Comparison of ENCODE assay signal across 8 mouse cellular contexts in the genomic region with DNA sequence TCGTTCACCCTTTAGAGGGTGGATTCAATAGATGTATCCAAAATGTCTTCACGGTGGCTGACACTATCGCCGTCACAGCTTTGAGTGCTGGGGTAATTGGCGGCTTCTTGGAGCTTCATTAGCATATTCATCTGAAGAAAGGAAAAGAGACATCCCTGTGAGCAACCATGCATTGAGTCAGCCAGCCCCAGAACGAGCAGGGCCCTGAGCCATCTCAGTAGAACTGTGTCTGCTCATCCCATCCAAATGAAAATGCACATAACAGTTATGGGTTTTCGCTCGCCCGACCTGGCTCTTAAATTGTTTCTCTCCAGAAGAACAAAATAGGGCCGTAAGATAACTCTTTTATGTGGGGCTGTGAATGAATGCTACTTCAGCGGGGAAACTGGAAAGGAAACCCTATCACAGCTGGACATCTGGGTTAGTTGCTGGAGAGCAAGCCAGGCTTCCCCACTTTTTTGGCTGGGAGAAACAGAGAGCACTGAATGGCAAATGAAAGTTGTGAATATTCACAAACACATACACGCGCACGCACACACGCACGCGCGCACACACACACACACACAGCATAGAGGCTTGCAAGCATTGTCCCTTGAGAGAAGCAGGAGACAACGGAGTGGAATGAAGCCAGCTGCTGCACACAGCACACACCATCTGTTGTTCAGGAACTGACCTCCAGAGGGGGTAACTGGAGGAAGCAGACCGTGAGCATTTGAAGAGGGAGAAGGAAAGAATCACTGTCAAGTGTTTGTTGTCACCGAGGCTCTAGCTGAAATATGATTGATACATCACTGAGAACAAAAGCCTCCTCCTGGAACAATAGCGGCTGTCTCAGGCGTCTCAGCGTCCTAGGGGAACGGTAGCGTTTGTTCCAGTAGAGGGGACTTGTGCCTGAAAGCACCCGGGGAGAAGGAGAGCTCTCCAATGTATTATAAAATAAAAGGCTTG.
A peak's percentile ranks its signal among the peaks of the same experiment; 100 is the strongest.
DNase-seq lines count a peak whose midpoint lies in the region; ATAC-seq lines count a peak whose summit lies in the region.

No protein-coding gene starts in this region.

- peak overlapping the region; percentile 12 for H3K4me2 ChIP-seq in hindbrain, embryonic 11.5 days (replicated peaks; ENCODE audit: low read depth, low read length)
- H3K4me2 ChIP-seq in neural tube, embryonic 13.5 days = peak overlapping the region; percentile 58

- ATAC-seq in hindbrain, embryonic 11.5 days (ENCODE audit: low FRiP score) = peak; percentile 98
- peak; percentile 97 for ATAC-seq in neural tube, embryonic 13.5 days (ENCODE audit: low read depth)

- H3K27ac ChIP-seq in hindbrain, embryonic 11.5 days (ENCODE audit: low read depth, low read length) = peak overlapping the region; percentile 87
- H3K27ac ChIP-seq in neural tube, embryonic 13.5 days (replicated peaks) = peak overlapping the region; percentile 93

- no peaks in the 10 kb centered on the region for H3K9me3 ChIP-seq in hindbrain, embryonic 11.5 days (ENCODE audit: control insufficient read depth, low read length)
- H3K9me3 ChIP-seq in neural tube, embryonic 13.5 days = no peaks in the 10 kb centered on the region

- H3K27me3 ChIP-seq in hindbrain, embryonic 11.5 days (ENCODE audit: control insufficient read depth, insufficient read depth, low read length) = no peaks in the 10 kb centered on the region
- no peaks in the 10 kb centered on the region for H3K27me3 ChIP-seq in neural tube, embryonic 13.5 days

- H3K9ac ChIP-seq in hindbrain, embryonic 11.5 days (ENCODE audit: low read depth, low read length) = peak overlapping the region; percentile 35; the same call in 1 of the 2 replicates
- H3K9ac ChIP-seq in neural tube, embryonic 13.5 days = peak overlapping the region; percentile 64

- no peaks in the 10 kb centered on the region for H3K36me3 ChIP-seq in hindbrain, embryonic 11.5 days (ENCODE audit: control insufficient read depth, insufficient read depth, low read length)
- H3K36me3 ChIP-seq in neural tube, embryonic 13.5 days = peaks cover 10% of the 10 kb centered on the region; the same call in 1 of the 2 replicates

- DNase-seq in adrenal gland, adult 18-20 months (ENCODE audit: low spot score in 2 of 2) = peak; percentile 12 to 26
- peak; percentile 93 to 94 for DNase-seq in cerebellum, postnatal 10 days
- DNase-seq in frontal cortex, postnatal 10 days (ENCODE audit: low spot score in 2 of 2) = peak; percentile 35 to 50
- peak; percentile 87 for DNase-seq in hindbrain, embryonic 11.5 days (ENCODE audit: low spot score)
- DNase-seq in left cerebral cortex, postnatal 10 days (ENCODE audit: extremely low spot score in 1 of 2, low spot score in 2 of 2) = peak; percentile 49 to 65
- DNase-seq in thymus, postnatal 14 days = no peak
- DNase-seq in B cell, adult 2 months = no peak

- intact Hi-C loops in left cerebral cortex, postnatal 10 days (cut with DNase I) = no loop called here

- H3K4me3 ChIP-seq in hindbrain, embryonic 11.5 days (ENCODE audit: low read depth, low read length) = no peak overlapping the region
- peak overlapping the region; percentile 28 for H3K4me3 ChIP-seq in neural tube, embryonic 13.5 days

- WGBS in hindbrain, embryonic 11.5 days = 22% methylated on average over 27 of the region's 27 CpGs
- WGBS in neural tube, embryonic 13.5 days = 17% methylated on average over 27 of the region's 27 CpGs

- H3K4me1 ChIP-seq in hindbrain, embryonic 11.5 days (replicated peaks; ENCODE audit: control insufficient read depth, insufficient read depth, low read length) = 0 out of 2 replicates have a peak, but pooled peaks cover 3% of the 10 kb centered on the region
- H3K4me1 ChIP-seq in neural tube, embryonic 13.5 days (replicated peaks) = peaks cover 18% of the 10 kb centered on the region

Comparison
In these comparisons a context has a peak if more than half of its experiments do, and no peak if none do; other contexts are left out.
1. DNase-seq: peak in adrenal gland, adult 18-20 months (2 of 2), cerebellum, postnatal 10 days (2 of 2), frontal cortex, postnatal 10 days (2 of 2), hindbrain, embryonic 11.5 days (single experiment) and left cerebral cortex, postnatal 10 days (2 of 2); none in thymus, postnatal 14 days (single experiment) and B cell, adult 2 months (0 of 2).